Mouse (Mus musculus): ENCODE data around the gene Avpi1.
A peak's percentile ranks its signal among the peaks of the same experiment; 100 is the strongest.
"Not testable (repeated sequence)": the region's sequence is repeated elsewhere in the genome, so short reads cannot be mapped to it uniquely, and the experiment has no call there.

Avpi1 gene

DNA sequence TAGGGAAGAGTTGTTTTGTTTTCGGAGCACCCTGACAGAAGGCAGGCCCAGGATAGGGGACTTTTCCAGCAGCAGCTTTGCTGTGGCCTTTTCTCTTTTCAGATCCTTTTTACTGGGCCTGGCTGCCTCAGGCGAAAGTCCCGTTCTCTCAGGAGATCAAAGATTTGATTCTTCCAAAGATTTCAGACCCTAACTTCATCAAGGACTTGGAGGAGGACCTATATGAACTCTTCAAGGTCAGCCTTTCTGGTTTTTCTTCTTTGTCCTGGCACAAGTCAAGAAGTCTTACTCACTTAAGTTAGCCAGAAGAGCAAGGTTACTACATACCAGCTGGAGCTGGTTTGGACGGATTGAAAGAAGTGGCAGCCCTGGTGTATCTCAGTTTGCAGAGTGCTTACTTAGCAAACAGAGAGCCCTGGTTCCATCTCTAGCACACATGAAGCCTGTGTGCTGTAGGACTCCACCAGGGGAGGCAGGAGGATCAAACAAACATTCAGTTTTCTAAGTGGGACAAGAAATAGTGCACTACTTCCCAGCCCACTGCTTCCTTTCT, 13.0 kb downstream of the Avpi1 start:
- no peak for DNase-seq (ENCODE audit: low spot score in 2 of 2)

DNA sequence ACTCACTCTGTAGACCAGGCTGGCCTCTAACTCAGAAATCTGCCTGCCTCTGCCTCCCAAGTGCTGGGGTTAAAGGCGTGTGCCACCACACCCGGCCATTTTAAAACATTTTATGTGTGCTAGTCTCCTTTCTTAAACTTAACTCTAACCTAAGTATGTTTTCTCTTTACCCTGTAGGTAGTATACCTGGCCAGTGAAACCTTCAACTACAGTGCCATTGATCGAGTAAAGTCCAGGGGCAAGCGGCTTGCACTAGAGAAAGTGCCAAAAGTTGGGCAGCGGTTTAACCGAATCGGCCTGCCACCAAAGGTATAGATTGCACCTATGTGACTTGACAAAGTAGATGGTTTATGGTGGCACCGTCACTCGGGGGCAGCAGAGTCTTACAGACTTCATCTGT, 24.2 kb downstream of the Avpi1 start:
- no peak for DNase-seq (ENCODE audit: low spot score in 2 of 2)

DNA sequence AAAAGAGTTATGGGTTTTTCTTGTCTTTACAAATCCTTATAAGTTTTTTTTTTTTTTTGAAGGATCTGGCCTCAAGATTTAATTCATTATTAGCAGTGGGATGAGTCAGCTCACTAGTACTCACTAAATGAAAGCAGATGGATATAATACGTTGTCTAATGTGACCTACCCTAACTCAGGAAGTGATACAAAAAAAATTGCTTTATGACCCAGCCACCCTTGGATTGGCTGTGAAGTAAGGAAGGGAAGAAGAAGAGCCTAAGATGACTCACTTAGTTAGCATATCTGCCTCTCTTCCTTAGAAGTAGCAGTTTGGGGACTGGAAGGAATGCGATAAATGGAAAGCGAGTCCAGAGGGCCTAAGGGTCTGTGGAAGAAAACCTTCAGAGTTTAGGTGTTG, 29.5 kb downstream of the Avpi1 start:
- no peak for DNase-seq (ENCODE audit: low spot score in 2 of 2)

DNA sequence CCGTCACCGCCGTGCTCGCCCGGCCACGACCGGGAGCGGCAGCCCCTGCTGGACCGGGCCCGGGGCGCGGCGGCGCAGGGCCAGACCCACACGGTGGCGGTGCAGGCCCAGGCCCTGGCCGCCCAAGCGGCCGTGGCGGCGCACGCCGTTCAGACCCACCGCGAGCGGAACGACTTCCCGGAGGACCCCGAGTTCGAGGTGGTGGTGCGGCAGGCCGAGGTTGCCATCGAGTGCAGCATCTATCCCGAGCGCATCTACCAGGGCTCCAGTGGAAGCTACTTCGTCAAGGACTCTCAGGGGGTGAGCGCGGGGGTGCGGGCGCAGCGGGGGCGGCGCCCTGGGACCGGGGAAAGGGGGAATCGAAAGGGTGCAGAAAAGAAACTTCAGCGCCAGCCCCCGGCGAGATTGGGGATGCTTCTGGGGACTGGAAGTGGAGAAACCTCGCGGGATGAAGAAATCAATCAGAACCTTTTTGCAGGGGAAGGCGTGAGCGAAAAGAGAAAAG, 38.2 kb downstream of the Avpi1 start:
- peak in 1 of 2 experiments; percentile 11 for DNase-seq (ENCODE audit: low spot score in 2 of 2)

DNA sequence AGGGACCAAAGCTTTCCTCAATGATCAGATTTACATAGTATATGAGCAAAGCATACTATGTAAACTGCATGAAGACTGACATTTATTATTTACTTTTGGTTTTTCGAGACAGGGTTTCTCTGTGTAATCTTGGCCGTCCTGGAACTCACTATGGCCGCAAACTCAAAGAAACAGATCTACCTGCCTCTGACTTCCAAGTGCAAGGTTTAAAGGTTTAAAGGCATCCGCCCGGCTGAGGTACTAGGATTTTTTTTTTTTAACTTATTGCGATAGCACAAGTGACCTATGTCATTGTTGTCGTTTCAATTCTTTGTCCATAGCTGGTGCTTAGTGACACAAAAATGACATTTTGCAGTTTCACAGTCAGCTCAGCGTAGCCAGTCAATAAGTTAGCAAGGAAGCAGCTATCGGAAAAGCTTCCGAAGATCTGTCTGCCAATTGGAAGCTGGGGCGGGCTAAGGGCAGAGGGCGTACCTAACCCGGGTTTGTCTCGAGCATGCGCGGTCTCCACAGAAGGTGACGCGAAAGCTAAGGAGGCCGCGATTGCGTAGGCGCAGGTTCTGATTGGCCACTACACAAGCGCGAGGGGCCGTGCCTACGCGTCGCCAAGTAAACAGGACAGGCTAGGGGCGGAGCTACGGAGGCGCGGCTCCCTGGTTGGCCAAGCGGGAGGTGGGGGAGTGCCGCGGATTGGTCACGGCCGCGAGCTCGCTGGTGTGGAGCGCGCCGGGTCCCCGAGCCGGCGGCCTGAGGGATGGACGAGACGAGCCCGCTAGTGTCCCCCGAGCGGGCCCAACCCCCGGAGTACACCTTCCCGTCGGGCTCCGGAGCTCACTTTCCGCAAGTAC, 38.9 kb downstream of the Avpi1 start, which contains the start of gene Pi4k2a:
Gene Pi4k2a (plus strand): TSS at position 723 of the 848 bp plus-strand sequence.
- peak; percentile 99 to 100 for DNase-seq (ENCODE audit: low spot score in 2 of 2)

DNA sequence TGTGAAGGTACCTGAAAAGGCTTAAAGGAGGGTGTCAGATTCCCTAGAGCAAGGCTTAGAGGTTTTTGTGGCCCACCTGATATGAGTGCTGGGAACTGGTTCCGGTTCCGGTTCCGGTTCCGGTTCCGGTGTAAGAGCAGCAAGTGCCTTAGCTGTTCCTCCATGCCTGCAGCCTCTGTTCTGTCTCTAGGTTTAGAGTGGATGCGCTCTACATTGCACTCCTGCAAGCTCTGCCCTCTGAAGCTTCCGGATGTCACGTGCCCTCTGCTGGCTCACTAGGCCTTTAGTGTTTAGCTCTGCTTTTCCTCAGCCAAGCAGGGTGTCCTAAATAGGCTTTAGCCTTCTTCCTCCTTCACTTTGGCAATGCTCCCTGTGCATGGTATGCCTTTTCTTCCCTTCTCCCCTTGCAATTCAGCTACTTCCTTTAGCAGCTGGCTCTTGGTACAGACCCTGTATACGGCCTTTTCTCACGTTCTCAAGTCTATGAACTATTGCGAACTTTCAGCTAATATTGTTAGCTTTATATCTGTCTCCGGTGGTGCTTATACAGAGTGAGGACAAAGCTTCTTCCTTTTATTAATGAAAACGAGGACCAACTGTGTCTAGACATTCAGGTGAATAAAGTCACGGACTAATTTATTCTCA, 39.6 kb downstream of the Avpi1 start:
- DNase-seq (ENCODE audit: low spot score in 2 of 2), result peak; percentile 38 to 53

DNA sequence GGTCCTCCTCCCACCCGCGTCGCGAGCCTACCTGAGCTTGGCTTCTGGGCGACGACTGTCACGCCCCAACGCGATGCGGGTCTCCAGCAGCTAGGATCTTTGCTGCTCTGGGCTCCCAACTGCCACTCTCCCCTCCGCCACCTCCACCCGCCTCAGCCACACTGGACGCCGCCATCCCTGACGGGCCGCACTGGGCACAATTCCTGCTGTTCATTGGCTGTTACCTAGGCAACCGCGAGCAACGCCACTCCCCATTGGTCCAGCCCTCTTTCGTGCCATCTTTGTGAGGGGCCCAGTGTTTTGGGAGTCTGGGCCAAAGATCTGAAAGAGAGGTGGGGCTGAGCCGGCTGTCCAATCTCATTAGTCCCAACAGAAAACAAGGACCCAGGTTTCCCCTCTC, 42.7 kb downstream of the Avpi1 start, which contains the start of gene Morn4:
Gene Morn4 (minus strand): TSS at position 192 of the 400 bp plus-strand sequence.
- DNase-seq (ENCODE audit: low spot score in 2 of 2), result peak; percentile 93 to 94

DNA sequence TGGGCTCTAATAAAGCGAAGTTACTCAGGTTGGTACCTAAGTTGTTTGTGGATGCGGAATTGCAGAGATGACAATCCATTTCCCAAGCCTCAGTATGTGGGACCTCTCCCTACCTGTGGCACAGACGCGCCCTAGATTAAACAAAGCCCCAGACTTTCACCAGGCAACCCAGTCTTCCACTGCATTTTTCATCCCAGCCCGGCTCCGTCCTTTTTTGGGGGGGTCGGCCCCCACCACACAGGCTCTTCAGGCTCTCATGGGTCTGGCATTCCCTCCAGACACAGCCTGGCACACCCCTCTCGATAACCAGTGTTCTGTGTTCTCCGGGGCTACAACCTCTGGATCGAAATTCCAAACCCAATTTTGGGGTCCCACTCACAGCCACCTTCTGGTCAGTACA, 43.2 kb downstream of the Avpi1 start:
- DNase-seq (ENCODE audit: low spot score in 2 of 2), result peak in 1 of 2 experiments; percentile 13

DNA sequence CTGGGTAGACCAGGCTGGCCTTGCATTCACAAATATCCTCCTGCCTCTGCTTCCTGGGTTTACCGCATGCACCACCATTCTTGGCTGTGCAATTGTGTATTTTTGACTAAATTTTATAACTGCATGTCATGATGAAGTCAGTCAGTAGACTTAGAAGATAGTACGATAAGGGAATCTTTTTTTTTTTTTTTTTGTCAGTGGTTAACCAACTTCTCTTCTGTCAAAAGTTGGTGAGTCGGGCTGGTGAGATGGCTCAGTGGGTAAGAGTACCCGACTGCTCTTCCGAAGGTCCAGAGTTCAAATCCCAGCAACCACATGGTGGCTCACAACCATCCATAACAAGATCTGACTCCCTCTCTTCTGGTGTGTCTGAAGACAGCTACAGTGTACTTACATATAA, 47.2 kb downstream of the Avpi1 start:
- DNase-seq (ENCODE audit: low spot score in 2 of 2), result not testable (repeated sequence)

DNA sequence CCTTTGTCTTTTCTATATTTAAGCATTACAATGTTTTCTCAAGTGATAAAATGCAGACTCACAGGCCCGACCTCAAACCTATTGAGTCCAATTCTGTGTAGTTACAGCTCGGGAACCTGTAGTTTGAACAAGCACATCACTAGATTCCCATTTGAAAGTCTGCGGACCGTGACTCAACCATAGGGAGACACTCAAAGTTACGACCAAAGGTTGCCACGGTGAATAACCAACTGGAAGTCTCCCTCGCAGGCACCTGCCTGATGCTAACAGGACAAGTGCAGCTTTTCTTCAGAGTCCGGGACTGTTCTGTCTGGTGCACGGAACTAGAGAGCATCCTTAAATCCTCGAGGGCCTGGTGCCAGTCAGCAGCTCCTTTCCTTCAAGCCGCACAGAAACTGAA, 48.4 kb downstream of the Avpi1 start:
- no peak for DNase-seq (ENCODE audit: low spot score in 2 of 2)

DNA sequence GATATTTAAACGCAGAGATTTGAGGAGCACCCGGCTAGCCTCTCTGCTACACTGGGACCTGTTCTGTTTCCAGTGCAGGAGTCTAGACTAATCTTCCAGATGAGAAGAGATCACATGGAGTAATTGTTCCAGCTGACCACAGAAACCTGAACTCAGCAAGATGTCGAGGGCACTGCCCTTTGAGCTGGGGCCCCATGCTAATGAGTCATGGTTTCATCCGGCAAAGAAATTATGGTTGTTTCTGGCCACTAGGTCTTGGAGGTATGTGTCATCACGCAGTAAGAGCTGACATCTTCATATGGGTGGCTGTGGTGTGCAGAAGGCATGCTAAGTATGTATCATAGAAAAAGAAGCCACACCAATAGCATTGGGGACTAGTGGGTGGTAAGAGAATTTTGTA, 48.9 kb downstream of the Avpi1 start:
- no peak for DNase-seq (ENCODE audit: low spot score in 2 of 2)

DNA sequence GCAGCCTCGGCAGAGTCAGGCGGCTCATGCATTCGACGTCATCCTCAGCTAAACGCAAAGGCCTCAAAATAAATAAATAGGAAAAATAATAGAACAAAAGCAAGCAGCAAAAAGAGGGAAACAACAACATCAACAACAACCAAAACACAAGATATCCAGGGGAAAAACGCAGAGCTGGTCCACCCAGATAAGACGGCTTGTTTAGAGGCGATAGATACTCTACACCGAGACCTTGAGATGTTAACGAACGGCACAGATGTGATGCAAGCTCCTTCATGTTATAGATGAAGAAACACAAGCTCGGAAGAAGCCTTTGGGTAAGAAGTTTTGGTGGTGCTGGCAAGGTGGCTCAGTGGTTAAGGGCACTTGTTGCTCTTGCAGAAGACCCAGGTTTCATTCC, 49.9 kb downstream of the Avpi1 start:
- no peak for DNase-seq (ENCODE audit: low spot score in 2 of 2)

DNA sequence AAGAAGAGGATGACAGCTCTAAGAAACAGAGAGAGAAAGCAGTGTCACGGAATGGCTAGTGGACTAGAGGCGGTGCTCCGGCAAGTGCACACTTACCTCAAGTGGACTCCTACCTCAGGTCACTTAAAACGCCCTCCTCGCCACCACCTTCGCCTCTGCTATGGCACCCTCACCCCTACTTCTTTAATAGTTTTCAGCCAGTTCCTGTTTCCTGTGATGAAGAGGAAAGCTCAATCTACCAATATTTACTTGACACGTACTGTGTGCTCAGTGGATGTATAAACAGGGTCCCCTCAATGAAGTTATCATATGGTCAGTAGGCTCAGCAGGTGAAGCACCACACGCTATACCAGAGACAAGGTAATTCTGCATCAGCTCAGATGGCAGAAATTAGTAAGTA, 50.3 kb downstream of the Avpi1 start:
- no peak for DNase-seq (ENCODE audit: low spot score in 2 of 2)

DNA sequence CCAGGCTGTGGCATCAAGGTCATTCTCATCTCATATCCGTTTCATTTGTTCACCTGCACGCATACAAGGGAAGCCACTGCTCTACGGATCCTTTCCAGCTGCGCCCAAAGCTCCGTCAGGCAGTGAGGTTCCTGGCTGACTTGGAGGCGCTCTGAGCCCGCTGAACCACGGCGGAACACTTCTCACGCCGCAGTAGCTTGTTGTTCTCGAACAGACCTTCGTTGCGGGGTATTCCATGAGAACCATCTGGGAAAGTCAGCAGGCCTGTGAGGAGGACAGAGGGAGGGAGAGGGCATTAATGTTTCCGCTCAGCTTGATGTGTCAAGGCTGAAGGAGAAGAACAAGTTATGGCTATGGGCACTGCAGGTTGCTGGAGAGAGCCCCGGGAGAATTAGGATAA, 52.9 kb downstream of the Avpi1 start:
- no peak for DNase-seq (ENCODE audit: low spot score in 2 of 2)

DNA sequence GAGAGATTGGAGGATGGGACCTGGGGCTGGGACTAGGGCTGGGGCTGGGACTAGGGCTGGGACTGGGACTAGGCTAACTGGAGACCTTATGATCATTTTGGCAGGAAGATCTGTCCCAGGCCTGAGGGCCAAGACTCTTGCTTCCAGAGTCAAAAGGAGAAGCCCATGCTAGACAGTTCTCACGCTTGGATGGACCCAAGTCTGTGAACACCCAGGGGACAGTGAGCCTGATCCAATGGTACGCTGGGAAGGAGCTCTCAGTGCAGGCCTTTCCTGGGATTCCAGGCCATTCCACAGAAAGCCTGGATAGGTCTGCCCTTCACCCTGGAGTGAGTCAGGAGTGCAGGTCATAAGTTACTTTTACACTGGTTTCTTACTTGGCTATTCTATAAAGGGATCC, 53.8 kb downstream of the Avpi1 start:
- no peak for DNase-seq (ENCODE audit: low spot score in 2 of 2)
